Mouse (Mus musculus): ENCODE results near the gene Ect2l. TPM values are rescaled to one million over a fixed set of nuclear protein-coding genes. Genes with fewer than 3 reads are reported as not detected.

Gene Ect2l
- polyA plus RNA-seq, 2 experiments = 1.0 to 1.5 TPM

DNA sequence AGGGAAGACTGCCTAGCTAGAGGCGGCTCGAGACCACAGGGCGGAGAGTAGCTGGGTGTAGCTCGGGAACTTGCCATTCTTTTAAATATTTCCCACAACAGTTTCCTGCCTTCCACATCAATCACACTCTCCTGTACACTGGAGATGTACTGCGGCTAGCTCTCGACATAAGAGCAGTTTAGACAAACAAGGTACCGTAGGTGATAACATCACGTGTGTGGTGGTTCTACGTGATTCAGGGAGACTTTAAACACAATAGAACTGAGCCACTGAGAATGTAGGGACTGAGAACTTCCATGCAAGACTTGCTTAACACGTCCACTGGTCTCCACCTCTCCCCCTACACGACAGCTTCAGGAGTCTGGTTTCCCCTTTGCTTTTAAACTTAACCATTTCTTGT, 17.5 kb downstream of the Ect2l start:
- H3K4me1 ChIP-seq (ENCODE audit: control insufficient read depth, insufficient read depth, low read length) = peaks cover 4% of the 10 kb centered on the region
- no peak for ATAC-seq (ENCODE audit: low FRiP score, low read depth)
- 73% methylated on average over 11 of the region's 11 CpGs for WGBS
- H3K4me2 ChIP-seq (replicated peaks; ENCODE audit: low read depth, low read length, severe bottlenecking) = no peak overlapping the region
- no peak overlapping the region for H3K4me3 ChIP-seq (replicated peaks; ENCODE audit: low read length)
- H3K9me3 ChIP-seq (ENCODE audit: control insufficient read depth, low read length) = no peaks in the 10 kb centered on the region
- H3K9ac ChIP-seq (ENCODE audit: low read depth, low read length, severe bottlenecking) = no peak overlapping the region
- no peak overlapping the region for H3K27ac ChIP-seq (replicated peaks; ENCODE audit: low read depth, low read length)
- DNase-seq (ENCODE audit: low spot score) = no peak
- no peaks in the 10 kb centered on the region for H3K36me3 ChIP-seq (ENCODE audit: control insufficient read depth, insufficient read depth, low read length)
- TF ChIP-seq POLR2A (IDR thresholded peaks at IDR 0.05; ENCODE audit: borderline replicate concordance, extremely low read depth, insufficient read depth, insufficient read length) = no peak
- no peaks in the 10 kb centered on the region for H3K27me3 ChIP-seq (ENCODE audit: control insufficient read depth, insufficient read depth, low read length)

DNA sequence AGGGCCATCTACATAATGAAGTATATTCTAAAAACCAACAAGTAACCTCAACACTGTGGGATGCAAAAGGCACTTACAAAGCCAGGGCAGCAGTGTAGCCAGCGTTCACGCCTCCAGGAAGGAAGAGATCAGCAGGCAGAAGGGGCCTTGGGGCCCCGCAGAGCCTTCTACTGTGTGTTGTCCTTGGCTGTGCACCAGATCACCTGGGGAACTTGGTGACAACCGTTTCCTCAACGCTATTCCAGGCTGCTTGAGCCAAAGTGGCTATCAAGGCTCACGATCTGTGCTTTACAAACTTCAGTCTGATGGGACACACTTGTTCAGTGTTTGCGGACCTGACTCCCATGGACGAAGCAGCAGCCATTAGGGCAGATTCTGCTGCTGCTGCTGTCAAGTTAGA, 19.0 kb downstream of the Ect2l start:
- Histone ChIP-seq H3K27ac (replicated peaks; ENCODE audit: low read depth, low read length) (no peak overlapping the region), H3K9me3 (ENCODE audit: control insufficient read depth, low read length) (no peaks in the 10 kb centered on the region), H3K9ac (ENCODE audit: low read depth, low read length, severe bottlenecking) (no peak overlapping the region), H3K4me2 (replicated peaks; ENCODE audit: low read depth, low read length, severe bottlenecking) (no peak overlapping the region), H3K27me3 (ENCODE audit: control insufficient read depth, insufficient read depth, low read length) (no peaks in the 10 kb centered on the region), H3K4me3 (replicated peaks; ENCODE audit: low read length) (no peak overlapping the region), H3K4me1 (ENCODE audit: control insufficient read depth, insufficient read depth, low read length) (peaks cover 4% of the 10 kb centered on the region), H3K36me3 (ENCODE audit: control insufficient read depth, insufficient read depth, low read length) (no peaks in the 10 kb centered on the region)
- no peak for TF ChIP-seq POLR2A (IDR thresholded peaks at IDR 0.05; ENCODE audit: borderline replicate concordance, extremely low read depth, insufficient read depth, insufficient read length)
- DNase-seq (ENCODE audit: low spot score) = no peak
- WGBS = 58% methylated on average over 8 of the region's 8 CpGs
- no peak for ATAC-seq (ENCODE audit: low FRiP score, low read depth)

DNA sequence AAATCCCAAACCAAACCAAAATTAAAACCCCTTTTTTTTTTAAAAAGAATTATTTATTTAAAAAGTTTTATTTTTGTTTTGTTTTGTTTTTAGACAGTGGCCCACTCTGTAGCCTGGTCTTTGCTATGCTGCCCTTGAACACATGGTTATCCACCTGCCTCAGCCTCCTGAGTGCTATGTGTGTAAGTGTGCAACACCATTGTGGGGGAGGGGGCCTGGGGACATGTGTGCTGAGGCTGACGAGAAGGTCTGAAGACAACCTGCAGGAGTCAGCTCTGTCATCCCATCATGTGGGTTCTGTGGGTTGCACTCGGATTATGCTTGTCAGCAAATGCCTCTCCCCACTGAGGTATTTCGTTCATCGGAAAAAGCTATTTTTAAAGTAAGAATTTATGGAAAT, 21.2 kb downstream of the Ect2l start:
- Histone ChIP-seq H3K9me3 (ENCODE audit: control insufficient read depth, low read length) (no peaks in the 10 kb centered on the region), H3K27ac (replicated peaks; ENCODE audit: low read depth, low read length) (no peak overlapping the region), H3K9ac (ENCODE audit: low read depth, low read length, severe bottlenecking) (no peak overlapping the region), H3K4me3 (replicated peaks; ENCODE audit: low read length) (no peak overlapping the region), H3K36me3 (ENCODE audit: control insufficient read depth, insufficient read depth, low read length) (no peaks in the 10 kb centered on the region), H3K4me2 (replicated peaks; ENCODE audit: low read depth, low read length, severe bottlenecking) (no peak overlapping the region), H3K4me1 (ENCODE audit: control insufficient read depth, insufficient read depth, low read length) (peaks cover 4% of the 10 kb centered on the region), H3K27me3 (ENCODE audit: control insufficient read depth, insufficient read depth, low read length) (no peaks in the 10 kb centered on the region)
- ATAC-seq (ENCODE audit: low FRiP score, low read depth) = no peak
- TF ChIP-seq POLR2A (IDR thresholded peaks at IDR 0.05; ENCODE audit: borderline replicate concordance, extremely low read depth, insufficient read depth, insufficient read length) = no peak
- no peak for DNase-seq (ENCODE audit: low spot score)
- 79% methylated on average over 4 of the region's 4 CpGs for WGBS

DNA sequence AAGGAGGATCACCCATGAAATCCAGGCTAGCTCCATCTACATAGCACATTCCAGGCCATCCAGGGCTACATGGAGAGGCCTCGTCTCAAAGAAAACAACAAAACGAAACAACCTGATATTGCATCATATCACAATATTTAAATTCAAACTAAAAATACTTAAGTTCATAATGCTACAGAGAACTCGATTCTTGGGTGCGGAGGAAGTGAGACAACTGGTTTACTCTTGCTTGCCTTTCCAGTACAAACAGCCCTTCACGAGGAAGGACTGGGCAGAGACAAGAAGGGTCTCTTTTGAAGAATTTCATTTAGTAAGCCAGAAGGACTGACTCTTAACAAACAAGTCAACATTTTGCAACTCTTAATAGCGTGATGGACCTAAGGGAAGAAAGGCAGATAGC, 22.1 kb downstream of the Ect2l start:
- Histone ChIP-seq H3K9me3 (ENCODE audit: control insufficient read depth, low read length) (no peaks in the 10 kb centered on the region), H3K9ac (ENCODE audit: low read depth, low read length, severe bottlenecking) (no peak overlapping the region), H3K36me3 (ENCODE audit: control insufficient read depth, insufficient read depth, low read length) (no peaks in the 10 kb centered on the region), H3K27me3 (ENCODE audit: control insufficient read depth, insufficient read depth, low read length) (no peaks in the 10 kb centered on the region), H3K27ac (replicated peaks; ENCODE audit: low read depth, low read length) (no peak overlapping the region), H3K4me3 (replicated peaks; ENCODE audit: low read length) (no peak overlapping the region), H3K4me1 (ENCODE audit: control insufficient read depth, insufficient read depth, low read length) (peaks cover 4% of the 10 kb centered on the region; the same call in 1 of the 2 replicates), H3K4me2 (replicated peaks; ENCODE audit: low read depth, low read length, severe bottlenecking) (no peak overlapping the region)
- WGBS = 77% methylated on average over 6 of the region's 6 CpGs
- ATAC-seq (ENCODE audit: low FRiP score, low read depth) (no peak), DNase-seq (ENCODE audit: low spot score) (no peak)
- no peak for TF ChIP-seq POLR2A (IDR thresholded peaks at IDR 0.05; ENCODE audit: borderline replicate concordance, extremely low read depth, insufficient read depth, insufficient read length)

DNA sequence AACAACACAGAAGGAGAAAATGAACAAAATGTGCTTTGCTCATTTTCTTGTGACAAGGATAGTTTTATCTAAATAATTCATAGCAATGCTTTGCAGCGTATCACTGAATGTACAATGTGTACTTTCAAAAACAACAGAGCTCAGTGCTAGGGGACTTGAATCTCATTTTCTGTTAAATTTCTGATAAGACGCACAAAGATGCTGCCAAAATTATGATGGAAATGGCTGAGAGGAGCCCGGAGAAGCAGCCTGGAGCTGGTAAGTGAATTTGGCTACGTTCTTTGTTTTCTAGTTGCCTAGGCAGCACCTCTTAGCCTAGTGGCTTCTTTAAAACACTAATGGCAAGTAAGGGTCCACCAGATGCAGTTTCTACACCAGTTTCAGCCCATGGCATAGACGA, 28.4 kb downstream of the Ect2l start:
- Histone ChIP-seq H3K9me3 (ENCODE audit: control insufficient read depth, low read length) (no peaks in the 10 kb centered on the region), H3K27ac (replicated peaks; ENCODE audit: low read depth, low read length) (no peak overlapping the region), H3K4me3 (replicated peaks; ENCODE audit: low read length) (no peak overlapping the region), H3K4me2 (replicated peaks; ENCODE audit: low read depth, low read length, severe bottlenecking) (no peak overlapping the region), H3K36me3 (ENCODE audit: control insufficient read depth, insufficient read depth, low read length) (no peaks in the 10 kb centered on the region), H3K9ac (ENCODE audit: low read depth, low read length, severe bottlenecking) (no peak overlapping the region), H3K4me1 (ENCODE audit: control insufficient read depth, insufficient read depth, low read length) (no peaks in the 10 kb centered on the region), H3K27me3 (ENCODE audit: control insufficient read depth, insufficient read depth, low read length) (no peaks in the 10 kb centered on the region)
- no peak for DNase-seq (ENCODE audit: low spot score)
- ATAC-seq (ENCODE audit: low FRiP score, low read depth) = no peak
- WGBS = 88% methylated on average over 5 of the region's 5 CpGs
- TF ChIP-seq POLR2A (IDR thresholded peaks at IDR 0.05; ENCODE audit: borderline replicate concordance, extremely low read depth, insufficient read depth, insufficient read length) = no peak

DNA sequence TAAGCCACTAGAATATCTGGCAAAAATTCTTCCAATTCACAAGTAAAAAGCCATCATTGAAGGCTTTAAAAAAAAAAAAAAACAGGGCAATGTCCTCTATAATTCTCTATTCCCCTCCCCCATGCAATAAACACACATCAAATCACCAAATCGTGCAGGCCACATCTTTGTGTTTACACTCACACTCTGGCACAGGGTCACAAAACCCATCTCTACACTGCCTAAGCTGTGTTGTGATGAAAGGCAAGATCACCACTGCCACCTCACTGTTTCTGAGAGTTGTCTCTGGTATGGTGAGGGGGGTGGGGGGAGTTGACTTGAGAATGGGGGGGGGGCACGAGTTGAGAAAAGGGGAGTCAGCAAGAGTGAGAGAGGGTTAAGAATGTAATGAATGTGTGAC, 33.4 kb downstream of the Ect2l start:
- ATAC-seq (ENCODE audit: low FRiP score, low read depth) = no peak

More for the DNA sequence above, 33.4 kb downstream of the Ect2l start:
- Histone ChIP-seq H3K4me3 (replicated peaks; ENCODE audit: low read length) (no peak overlapping the region), H3K27me3 (ENCODE audit: control insufficient read depth, insufficient read depth, low read length) (no peaks in the 10 kb centered on the region), H3K9me3 (ENCODE audit: control insufficient read depth, low read length) (no peaks in the 10 kb centered on the region), H3K36me3 (ENCODE audit: control insufficient read depth, insufficient read depth, low read length) (no peaks in the 10 kb centered on the region), H3K4me2 (replicated peaks; ENCODE audit: low read depth, low read length, severe bottlenecking) (no peak overlapping the region), H3K4me1 (ENCODE audit: control insufficient read depth, insufficient read depth, low read length) (no peaks in the 10 kb centered on the region), H3K9ac (ENCODE audit: low read depth, low read length, severe bottlenecking) (no peak overlapping the region), H3K27ac (replicated peaks; ENCODE audit: low read depth, low read length) (no peak overlapping the region)
- no peak for DNase-seq (ENCODE audit: low spot score)
- WGBS = 30% methylated on average over 2 of the region's 2 CpGs
- no peak for TF ChIP-seq POLR2A (IDR thresholded peaks at IDR 0.05; ENCODE audit: borderline replicate concordance, extremely low read depth, insufficient read depth, insufficient read length)
